Mouse (Mus musculus): Measurements from ENCODE around the gene Rrnad1.
A peak's percentile ranks its signal among the peaks of the same experiment; 100 is the strongest.

Gene Rrnad1

DNA sequence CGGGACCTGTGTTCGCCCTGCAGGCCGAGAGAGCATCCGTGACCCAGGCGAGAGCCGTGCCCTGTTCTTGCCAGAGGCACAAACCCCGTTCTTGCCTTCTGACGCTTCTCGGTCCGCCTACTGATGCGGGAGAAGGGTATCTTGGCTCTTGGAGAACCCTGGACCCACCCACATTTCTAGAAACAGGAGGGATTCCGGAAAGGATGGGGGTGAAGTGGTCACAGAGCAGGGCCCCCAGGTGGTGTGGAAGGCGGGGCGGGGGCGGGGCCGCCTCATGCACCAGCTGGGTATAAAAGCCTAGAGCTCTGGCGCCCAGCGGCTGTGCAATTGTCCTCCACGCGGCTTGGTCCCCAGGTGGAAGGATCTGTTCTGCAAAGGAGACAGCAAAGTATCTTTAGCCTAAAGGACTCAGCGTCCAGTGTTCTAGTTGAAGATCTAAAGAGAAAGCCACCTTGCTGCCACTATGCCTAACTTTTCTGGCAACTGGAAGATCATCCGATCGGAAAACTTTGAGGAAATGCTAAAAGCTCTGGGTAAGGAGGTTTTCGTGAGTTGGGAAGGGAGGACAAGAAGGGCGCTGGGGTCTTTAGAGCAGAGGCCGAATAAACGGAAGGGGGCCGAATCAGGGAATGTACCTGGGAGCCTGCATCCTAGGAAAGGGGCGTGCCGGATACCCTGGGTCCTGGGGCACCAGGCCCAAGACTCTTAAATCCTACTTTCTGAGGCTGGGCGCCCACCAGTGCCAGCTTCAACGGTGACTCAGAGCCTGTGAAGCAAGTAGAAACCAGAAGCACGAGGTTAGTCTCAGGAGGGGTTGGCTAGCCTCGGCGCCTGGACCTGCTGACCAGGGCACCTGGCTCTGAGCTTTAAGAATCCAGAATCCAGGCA lies 18.1 kb upstream of the Rrnad1 start, which contains the start of gene Crabp2:
Gene Crabp2, plus strand, starts transcription at position 289 of the 888 bp plus-strand sequence.
- DNase-seq (ENCODE audit: low spot score in 2 of 2): no peak

DNA sequence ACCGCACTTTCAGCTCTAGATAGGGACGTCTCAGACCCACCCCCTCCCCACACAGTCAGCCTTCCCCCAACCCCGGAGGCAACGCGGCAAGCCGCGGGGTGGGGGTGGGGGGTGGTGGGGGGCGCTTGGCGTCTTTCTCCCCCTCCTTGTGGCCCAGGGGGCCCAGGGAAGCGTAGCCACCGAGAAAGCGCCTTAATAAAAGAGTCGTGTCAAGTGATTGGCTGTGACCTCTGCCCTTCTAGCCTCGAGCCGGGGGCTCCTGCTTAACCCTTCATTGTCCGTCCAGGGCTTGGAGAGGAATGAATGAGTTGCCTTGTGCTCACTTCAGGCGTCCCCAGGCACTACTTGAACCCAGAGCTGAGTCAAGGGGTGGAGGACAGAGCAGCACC lies 17.3 kb upstream of the Rrnad1 start:
- no peak for DNase-seq (ENCODE audit: low spot score in 2 of 2)

DNA sequence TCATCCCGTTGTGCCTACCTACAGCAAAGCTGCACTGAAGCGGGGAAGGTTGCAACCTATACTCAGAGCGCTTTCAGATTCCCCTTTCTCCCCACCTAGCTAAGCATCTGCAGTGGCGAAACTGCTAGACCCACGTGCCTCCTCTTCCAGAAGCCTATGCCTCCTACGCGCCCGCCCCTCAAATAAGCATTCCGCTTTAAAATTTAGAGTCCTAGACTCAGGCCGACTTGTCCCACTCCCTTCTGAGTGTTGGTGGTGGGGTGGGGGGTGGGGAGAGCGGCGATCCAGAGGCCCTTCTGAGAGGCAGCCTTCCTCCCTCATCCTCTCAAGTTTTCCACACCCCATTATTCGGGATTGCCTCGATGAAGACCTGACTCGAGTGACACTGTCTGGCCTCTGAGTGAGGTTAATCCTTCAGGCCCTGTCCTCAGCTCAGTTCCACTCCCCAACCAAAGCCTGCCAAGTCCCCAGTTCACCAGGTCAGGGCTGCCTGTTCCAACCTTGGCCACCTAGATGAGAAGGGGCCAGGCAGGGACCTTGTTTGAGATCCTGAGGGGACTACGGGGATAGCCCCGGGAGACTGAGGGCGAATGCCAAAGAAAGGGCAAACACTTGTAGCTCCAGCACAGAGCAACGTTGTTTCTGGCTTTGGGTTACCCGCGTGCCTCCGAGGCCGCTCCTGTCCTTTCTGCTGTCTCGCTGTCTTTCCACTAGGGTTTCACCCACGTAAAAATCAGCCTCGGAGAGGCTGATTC lies 16.7 kb upstream of the Rrnad1 start:
- DNase-seq (ENCODE audit: low spot score in 2 of 2): no peak

DNA sequence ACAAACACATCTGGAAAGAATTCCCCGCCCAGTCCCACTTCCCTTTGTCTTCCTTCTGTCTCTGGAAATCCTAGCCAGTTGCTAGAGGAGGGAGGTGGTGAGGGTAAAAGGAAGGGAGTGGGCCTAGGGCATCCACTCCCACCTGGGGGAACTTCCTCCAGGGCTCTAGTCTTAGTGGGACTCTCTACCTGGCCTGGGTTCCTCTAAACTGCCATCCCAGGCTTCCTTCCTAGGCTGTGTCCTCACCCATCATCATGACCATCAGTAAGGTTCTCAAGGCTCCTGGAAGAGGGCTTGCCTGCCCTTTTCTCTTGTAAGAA lies 16.0 kb upstream of the Rrnad1 start:
- no peak for DNase-seq (ENCODE audit: low spot score in 2 of 2)

DNA sequence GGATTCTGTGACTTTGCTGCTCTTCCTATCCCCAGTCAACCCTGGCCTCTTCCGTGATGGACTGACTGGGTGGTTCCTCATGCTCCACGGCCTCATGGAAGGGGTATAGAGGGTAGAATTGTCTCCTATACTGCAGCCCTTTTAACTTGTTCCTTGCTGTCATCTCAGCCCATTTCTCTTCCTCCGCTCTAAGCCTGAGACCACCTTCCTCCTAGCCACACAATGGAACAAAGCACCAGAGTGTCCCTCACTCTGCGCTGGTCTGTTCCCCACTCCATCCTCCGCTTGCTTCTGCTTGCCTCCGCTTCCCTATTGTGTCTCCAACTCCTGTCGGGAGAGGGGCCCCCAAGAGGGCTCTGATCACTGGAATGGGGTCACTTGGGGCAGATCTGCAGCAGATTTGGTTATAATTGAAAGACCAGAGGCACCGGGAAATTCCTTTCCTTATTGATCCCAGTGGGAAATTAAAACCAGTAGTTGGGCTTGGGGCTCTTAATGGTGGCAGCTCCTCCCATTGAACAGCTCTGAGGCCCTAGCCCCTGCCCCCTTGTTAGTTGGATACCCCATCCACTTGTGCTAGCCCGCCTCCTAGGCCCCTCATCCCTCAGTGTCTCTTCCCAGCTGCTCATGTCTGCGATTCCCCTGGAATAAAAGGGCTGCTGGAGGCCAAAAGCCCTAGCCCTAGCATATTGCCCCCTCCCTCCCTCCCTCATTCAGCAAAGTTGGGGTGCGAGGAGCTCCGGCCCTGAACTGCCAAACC lies 15.4 kb upstream of the Rrnad1 start:
- no peak for DNase-seq (ENCODE audit: low spot score in 2 of 2)

DNA sequence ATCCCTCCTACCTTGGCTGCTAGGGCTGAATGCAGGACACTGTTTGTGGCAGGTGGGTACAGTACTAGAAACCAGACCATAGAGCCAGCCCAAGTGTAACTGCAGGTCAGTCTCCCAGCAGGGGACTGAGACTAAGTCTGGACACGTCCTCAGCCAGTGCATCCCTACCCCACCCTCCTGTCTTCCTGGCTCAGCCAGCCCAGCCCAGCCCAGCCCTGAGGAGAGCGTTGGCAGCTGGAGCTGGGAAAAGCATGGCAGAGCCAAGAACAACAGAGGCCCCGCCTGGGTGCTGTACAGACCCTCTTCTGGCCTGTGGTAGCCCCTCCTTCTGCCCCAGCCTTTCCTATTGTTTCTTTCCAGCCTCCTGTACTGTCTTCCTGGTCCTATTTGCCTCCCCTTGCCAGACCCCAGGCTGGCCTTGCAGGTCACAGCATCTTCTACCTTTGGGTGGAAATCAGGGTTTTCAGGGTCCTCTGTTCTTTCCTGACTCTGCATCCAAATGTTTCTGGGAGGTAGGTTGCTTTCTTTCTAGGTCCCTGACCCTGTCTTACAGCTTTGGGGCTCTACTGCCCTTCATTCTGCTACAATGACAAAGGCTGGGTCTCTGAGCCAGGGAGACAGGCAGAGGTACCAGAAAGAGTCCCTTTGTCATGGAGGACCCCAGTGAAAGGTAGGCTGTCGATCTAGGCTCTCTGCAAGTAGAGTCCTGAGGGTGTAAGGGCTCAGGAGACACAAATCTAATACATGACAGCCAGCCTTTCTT lies 14.5 kb upstream of the Rrnad1 start:
- DNase-seq (ENCODE audit: low spot score in 2 of 2): no peak

DNA sequence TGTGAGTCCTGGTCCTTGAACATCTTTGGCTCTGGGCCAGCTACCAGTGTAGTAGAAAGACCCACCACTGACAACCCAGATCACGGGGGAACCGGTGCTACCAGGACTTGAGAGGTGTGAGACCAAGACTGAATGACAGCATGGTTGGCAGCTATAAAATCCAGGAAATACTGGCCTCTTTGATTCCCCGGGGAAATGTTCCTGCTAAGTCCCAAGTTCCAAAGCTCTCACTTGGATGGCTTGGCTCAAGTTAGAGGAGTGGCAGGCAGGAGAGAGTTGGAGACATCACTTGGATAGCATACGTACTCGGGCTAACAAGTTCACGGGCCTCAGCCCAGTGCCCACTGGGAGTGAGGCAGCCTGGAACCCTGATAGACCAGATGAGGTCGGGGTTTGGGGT lies 13.1 kb upstream of the Rrnad1 start:
- no peak for DNase-seq (ENCODE audit: low spot score in 2 of 2)

DNA sequence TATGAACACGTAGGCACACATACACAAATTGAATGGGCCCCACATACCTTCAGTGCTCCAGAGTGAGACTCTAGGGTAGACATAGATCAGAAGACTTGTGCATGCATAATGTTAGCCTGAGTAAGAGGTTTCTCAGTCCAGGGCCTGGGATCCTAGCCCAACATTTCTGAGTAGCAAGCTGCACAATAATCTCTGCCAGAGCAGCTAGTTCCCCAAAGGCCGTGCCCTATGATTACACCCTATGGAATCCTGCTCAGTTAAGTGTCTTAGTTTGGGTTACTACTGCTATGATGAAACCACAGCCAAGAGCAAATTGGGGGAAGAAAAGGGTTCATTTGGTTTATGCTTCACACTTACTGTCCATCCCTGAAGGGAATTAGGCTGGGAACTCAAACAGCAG lies 12.0 kb upstream of the Rrnad1 start:
- no peak for DNase-seq (ENCODE audit: low spot score in 2 of 2)

DNA sequence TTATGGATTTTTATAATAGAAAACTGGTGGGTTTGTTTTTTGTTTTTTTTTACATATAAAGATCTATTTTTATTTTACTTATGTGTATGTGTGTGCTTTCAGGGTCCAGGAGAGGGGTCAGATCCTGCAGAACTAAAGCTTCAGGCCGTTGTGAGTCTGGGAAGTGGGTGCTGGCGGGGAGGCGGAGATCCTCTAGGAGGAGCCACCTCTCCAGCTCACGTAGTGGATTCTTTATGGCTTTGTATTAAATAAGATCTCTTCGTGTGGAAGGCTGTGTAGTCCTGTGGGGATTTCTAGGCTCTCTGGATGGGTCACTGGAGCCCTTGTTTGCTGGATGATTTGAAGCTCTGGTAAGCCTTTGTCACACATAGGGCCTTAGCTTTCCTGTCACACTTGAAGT lies 10.1 kb upstream of the Rrnad1 start:
- no peak for DNase-seq (ENCODE audit: low spot score in 2 of 2)

DNA sequence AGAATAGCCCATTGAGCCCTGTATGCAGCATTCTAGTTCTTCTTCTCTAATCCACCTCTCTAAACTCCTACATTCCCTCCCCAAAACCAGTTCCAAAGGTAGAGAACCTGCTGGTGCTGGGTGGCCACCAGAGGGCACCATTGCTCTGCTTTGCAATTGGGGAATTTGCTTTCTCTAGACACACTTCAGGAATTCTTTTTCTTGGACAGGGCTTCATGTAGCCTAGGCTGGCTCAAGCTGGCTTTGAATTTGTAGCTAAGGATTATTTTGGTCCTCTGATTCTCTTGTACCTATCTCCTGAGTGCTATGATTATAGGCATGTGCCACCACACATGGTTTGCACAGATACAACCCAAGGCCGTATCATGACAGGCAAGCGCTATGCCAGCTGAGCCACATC lies 5.3 kb upstream of the Rrnad1 start:
- peak; percentile 77 to 89 for DNase-seq (ENCODE audit: low spot score in 2 of 2)

DNA sequence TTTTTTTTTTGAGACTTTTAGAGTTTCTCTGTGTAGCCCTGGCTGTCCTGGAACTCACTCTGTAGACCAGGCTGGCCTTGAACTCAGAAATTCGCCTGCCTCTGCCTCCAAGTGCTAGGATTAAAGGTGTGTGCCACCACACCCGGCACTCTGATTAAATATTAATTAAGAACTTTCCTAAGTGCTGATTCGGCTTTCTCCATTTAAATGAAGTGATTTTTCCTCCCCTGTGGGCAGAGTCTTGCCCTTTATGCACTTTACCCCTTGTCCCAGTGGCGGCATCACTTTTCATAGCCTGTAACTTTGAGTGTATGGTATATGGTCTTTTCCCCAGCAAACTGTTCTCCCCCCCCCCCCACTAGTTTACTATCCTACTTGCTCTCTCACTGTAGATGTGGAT lies 4.7 kb upstream of the Rrnad1 start:
- no peak for DNase-seq (ENCODE audit: low spot score in 2 of 2)

DNA sequence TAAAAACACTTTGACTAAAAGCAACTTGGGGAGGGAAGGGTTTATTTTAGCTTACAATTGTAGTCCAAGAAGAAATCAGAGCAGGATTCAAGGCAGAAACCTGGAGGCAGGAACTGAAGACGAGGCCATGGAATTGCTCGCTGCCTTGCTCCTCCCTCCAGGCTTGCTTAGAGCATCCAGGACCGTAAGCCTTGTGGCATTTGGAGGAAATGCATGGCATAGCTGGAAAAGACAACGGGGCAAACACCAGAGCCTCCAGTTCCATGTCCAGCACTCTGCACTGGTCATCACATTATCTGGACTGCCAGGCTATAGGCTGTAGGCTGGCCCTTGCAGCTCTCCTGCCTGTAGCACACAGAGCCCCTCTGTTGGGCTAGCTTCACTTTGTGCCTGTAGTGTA lies 4.0 kb upstream of the Rrnad1 start:
- no peak for DNase-seq (ENCODE audit: low spot score in 2 of 2)

DNA sequence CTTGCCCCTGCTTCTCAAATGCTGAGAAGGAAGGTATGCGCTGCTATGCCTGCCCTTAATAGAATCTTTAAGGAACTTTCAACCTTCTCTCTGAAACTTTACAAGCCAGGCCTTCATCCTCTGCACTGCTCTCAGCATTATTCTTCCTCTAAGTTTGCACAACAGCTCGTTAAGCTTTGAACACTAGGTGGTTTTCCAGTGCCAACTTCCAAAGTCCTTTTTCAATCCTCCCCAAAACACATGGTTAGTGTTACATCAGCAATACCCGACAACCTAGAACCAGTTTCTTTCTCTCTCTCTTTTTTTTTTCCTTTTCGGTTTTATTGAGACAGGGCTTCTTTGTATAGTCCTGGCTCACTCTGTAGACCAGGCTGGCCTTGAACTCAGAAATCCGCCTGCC lies 3.5 kb upstream of the Rrnad1 start:
- DNase-seq (ENCODE audit: low spot score in 2 of 2): no peak

DNA sequence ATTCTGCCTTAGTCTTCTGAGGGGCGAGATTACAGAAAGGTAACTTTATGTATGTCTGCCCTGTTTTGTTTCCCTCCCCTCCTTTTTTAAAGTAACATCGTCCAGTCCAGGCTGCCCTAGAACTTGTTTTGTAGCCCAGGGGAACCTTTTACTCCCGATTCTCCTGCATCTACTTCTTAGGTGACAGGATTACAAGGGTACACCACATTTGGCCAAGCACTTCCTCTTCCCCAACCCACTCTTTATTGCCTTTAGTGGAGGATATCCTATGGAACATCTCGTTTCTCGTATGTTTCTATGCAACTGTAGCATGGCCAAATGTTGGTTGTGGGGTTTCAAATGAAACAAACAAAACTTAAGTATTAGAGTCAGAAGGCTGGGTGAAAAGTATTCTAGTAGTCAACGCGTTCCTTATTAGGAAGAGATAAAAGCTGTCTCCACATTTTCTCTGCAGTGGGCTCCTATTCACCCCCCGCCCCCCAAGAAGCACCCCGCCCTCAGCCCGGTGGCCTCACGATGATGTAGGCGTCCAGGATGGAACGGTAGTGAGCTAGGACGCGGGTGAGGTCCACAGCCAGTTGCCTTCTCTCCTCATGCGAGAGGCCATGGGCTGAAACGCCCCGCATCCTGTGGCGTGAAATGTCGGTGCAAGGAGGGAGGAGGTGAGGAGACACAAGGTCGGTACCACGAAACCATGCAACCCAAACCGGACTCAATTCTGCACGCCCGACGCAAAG lies 1.0 kb downstream of the Rrnad1 start:
- no peak for DNase-seq (ENCODE audit: low spot score in 2 of 2)

DNA sequence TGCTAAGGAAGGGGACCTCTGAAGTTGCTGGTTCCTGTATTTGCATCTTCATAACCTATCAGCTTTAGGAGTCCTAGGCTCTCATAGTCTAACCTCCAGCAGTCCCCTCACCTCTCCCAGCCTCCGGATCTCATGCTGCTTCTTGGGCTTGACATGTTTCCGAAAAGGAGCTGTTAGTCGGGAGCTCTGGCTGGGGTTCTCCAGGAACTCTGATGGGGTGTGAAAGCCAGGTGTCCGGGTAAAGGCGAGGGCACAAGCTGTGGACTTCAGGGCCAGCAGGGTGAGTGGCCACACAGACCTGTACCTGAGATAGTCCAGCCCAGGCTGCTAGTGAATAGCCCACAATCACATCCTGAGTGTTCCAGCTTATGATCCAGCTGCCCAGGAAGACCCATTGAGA lies 3.1 kb downstream of the Rrnad1 start:
- DNase-seq (ENCODE audit: low spot score in 2 of 2): no peak

DNA sequence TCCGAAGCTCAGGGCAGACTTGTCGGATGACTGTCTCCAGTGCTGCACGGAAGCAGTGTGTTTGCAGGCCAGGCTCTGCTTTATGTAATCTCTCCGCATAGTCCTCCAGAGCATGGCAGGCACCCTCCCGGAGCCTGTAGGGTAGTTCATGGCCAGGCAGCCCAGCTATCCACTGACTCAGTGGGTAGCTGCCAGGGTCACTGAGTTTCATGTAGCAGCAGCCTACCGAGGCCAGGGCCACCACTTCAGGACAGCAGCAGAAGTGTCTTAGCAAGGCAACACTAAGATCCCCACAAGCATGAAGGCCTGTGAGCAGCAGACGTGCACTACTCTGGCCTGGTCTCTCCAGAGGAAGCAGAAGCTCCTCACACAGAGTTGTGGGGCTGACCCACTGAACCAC lies 5.5 kb downstream of the Rrnad1 start:
- DNase-seq (ENCODE audit: low spot score in 2 of 2): no peak

DNA sequence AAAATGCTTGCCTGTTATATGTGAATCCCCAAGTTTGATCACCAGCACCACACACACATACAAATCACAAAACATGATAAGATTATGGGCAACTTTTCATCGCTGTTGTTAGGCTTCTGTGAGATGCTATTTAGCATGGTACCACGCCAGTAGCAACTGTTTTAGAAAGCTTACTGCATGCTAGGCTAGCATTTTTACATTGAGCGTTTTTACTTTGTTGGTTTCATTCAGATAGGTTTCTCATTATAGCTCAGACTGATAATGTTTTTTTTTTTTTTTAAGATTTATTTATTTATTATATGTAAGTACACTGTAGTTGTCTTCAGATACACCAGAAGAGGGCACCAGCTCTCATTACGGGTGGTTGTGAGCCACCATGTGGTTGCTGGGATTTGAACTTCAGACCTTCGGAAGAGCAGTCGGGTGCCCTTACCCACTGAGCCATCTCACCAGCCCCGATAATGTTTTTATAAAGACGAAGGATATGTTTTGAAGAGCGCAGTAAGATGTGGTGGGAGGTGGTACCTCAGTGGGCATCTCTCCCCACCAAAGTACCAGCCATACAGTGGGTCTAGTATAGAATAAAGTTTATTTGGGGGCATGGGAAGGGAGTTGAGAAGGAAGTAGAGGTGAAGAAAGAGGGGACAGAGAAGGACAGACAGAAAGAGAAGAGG lies 10.1 kb downstream of the Rrnad1 start:
- no peak for DNase-seq (ENCODE audit: low spot score in 2 of 2)

DNA sequence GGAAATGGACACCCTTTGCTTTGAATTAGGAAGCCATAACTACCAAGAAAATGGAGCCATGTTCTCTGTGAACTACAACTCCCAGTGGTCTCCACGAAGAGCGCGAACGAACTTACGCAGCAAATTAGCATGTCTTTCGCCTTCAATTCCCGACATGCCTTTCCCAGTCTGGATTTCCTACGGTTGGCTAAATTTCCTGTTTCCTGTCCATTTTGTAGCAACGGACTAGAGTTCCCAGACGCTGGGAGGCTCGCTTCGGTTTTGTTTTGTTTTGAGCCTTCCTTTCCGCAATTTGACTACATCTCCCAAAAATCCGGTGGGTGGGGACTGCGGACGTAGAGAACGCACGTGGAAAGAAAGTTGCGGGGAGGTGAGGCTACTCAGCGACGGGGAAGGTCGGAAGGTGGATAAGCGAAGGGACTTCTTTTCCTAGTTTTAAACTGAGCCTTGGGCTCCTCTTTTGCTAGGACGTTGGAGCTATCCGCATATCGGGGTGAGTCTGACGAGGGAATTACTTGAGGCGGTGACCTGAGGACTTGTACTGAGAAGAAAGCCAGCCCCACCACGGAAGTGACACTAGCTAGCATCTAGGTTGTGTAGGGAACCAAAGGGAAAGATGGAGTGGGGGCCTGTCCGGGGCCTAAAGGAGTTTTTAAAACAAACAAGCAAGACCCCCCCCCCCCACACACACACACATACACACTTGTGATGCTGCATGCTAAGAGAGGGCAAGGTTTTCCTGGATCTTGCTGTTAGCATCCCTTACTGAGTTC lies 11.0 kb downstream of the Rrnad1 start, which contains the start of gene Mrpl24:
Gene Mrpl24, plus strand, starts transcription at position 171 of the 773 bp plus-strand sequence.
- DNase-seq (ENCODE audit: low spot score in 2 of 2): peak; percentile 90 to 91

DNA sequence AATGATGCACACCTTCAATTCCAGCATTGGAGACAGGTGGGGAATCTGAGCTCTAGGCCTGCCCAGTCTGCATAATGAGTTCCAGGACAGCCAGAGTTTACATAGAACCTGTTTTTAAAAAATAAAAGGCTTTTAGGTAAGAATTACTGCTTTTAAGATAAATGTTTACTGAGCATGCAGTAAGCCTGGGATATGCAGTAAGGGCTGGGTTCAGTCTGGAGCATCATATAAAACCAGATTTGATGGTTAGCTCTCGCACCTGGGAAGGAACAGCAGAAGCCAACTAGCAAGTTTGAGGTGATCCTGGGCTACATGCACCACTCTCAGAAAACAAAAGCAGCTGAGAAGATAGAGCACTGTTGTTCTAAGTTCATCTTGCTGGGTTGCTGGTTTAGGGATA lies 12.0 kb downstream of the Rrnad1 start:
- no peak for DNase-seq (ENCODE audit: low spot score in 2 of 2)

DNA sequence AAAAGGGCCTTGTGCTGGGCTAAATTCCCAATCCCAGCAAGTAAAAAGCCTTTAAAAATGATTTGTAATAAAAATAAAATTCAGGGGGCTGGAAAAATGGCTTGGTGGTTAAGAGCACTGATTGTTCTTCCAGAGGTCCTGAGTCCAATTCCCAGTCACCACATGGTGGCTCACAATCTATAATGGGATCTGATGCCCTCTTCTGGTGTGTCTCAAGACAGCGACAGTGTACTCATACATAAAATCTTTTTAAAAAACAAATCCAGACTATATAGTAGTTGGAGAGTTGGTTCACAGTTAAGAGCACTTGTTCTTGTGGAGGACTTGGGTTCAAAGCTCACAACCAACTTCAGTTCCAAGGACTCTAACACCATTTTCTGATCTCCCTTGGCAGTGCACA lies 13.5 kb downstream of the Rrnad1 start:
- DNase-seq (ENCODE audit: low spot score in 2 of 2): no peak
